Mouse (Mus musculus) naive thymus-derived CD4-positive, alpha-beta T cell, adult 2 months (primary cell): Measurements from ENCODE around the gene A930018P22Rik.

Source experiments
- DNase-seq: peaks from one replicate; pipeline ENCODE4 v3.0.0-alpha.2; 2011; ENCODE audit warnings: low read depth

A930018P22Rik gene

DNA sequence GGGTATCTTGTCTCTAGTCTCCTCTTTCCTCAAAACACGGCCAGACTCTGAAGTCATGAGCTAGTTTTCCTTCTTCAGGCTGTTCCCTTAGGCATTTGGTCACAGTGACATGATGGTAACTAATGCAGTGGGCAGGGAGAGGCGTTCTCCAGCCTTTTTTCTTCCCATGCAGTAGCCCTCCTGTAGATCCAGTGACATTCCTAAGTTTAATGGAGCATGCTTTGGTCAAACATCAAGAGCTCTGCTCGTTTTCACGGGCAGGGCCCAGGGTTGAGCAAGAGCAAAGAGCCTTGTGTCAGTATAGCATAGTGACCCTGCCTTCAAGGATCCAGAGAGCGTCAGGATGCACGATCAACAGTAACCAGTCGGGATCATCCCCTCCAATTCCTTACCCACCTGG, 40.8 kb downstream of the A930018P22Rik start:
- DNase-seq, result no peak

DNA sequence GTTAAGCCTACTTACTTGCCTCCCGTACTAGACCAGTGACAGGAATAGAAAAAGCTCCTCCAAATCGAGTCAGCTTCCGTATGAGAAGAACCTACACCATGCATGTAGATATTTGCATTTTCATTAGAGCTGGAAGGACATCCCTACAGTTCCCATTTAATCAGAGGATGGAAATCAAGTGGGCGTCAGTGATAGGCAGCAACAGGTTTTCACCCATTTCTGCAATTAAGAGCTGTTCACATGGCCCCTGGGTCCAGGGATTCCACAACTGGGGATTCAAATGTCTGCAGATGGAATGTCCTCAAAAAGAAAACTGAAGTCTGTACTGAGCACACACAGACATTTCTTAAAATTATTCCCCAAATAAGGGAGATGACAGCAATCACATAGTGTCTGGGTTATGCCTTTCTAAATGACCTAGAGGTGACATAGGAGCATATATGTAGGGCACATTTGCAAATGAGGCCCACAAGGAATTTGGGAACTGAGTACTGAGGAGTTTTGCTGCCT, 41.5 kb downstream of the A930018P22Rik start:
- DNase-seq, result no peak

DNA sequence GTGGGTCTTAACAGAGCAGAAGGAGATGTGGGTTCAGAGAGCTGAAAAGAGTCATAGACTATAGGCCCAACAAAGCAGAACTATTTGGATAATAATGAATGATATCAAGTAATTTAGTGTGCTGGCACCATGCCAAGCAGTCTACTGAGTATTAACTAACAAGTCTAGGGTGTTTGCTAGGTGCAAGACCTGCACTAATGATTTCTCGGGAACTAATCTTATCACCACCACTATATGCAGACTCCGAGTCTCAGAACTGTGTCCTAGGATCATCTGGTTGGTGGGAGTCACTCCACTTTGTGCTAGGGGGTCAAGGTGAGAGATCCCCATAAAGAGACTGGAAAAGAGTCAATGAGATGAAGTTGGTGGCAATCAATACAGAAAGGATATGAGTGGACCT, 43.1 kb downstream of the A930018P22Rik start:
- no peak for DNase-seq

DNA sequence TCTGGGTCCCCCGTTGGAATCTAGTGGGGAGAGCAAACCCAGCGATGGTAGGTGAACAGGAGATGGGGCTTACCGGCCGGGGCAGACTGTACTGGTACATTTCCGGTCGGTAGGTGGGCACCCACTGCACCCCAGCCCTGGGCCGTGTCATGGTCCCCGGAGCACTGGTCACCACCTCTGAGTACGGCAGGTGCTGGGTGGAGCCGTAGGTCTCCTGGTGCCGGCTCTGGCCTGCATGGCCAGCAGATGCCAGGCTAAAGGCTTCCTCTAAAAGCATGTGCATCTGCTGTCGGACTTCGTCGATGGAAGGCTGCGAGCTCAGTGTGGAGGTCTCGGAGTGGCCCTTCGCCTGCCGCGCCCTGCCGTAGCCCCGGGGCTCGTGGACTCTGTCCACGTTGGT, 45.2 kb downstream of the A930018P22Rik start:
- DNase-seq, result no peak

DNA sequence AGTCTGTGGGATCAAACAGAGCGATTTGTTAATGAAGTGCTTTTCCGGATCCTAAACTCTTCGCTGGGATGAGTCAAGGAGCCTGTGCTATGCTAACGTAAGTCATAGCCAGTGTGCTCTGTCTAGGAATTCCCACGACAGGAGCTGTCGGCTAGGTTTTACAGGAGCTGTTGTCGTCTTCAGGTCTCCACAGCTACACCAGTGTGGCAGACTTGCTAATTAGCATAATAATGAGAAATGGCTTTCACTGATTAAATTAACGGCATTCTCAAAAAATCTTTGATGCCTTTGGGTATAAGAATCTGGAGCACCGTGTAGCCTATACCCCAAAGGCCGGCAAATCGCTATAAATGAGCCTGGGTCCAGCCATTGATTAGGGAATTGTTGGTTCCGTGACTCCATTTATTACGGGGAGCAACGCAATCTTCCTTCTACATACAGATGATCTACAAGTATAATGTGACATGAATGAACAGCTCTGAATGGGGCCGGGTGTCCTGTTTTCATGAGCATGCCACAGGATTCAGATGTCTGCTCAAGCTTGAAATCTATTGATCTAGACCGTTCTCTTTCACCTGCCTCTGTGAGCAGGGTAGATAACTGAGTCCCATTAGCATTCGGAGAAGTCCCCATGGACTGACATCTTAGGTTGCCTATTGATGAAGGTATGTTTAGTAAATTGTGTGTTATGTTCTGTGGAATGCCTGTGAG, 45.8 kb downstream of the A930018P22Rik start:
- no peak for DNase-seq

DNA sequence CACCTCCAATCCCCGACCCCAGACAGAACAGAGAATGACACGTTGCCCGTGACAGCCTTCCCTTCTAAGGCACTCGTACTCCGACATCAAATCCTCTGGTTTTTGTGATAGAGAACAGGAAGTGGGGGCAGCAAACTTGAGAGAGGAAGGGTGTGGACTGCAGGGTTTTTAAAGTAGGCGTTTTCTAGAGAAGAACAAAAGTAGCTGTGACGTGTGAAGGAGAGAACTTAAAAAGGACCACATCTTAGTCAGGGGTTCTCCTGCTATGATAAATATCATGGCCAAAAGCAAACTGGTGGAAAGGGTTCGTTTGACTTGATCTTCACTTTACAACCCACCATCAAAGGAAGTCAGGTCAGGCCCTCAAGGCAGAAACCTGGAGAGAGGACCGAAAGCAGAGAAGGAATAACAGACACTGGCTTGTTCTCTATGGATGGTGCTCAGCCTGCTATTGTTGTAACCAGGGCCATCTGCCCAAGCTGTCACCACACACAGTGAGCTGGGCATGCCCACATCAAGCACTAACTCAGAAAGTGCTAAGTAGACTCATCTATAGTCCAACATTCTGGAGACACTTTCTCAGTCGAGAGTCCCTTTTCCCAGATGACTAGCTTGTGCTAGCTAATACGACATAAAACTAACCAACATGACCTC, 50.3 kb downstream of the A930018P22Rik start:
- DNase-seq, result peak; percentile 91

DNA sequence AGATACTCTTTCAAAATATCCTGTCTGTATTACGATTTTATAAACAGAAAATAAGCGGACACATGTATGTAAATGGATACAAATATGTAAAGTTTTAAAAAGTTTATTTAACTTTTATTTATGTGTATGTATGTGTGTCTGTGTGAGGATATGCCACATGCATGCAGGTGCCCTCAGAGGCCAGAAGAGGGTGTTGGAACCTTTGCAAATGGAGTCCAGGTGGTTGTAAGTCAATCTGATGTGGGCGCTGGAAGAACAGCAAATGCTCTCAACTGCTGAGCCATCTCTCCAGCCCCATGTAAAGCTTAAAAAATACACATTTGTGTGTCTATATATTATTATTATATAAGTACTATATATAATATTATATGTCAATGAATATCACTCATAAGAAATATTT, 50.9 kb downstream of the A930018P22Rik start:
- peak; percentile 21 for DNase-seq
